Mouse (Mus musculus) retina, postnatal 7 days (tissue): ENCODE data around the gene Cfap65.
A peak's percentile ranks its signal among the peaks of the same experiment; 100 is the strongest.

ENCODE experiments used
- DNase-seq: peaks from one replicate; pipeline ENCODE4 v3.0.0-alpha.2; 2012; ENCODE audit warnings: low read depth, low spot score

The Cfap65 gene

GRCm38 (mm10) chr1:74935402-74935801 is at the start of gene Cfap65:
Gene Cfap65 (minus strand): TSS chr1:74935599.
- peak; percentile 27 for DNase-seq

DNA sequence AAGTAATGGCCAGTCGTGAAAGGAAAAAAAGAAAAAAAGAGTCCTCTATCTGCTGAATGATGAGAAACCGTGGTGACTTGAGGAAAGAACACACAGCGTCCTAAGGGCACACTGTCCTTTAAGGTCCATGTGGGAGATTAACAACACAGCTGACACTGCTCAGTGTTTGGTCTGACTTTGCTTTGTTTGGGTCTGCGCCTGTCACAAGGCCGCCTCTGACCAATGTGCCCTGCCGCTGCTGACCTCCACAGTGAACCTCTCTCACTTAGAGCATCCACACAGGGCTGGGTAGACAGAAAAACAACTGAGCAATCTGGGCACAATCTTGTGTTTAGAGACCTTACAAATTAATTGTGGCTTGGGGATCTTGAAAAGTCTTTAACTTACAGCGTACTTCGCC is 41.6 kb upstream of the Cfap65 start:
- DNase-seq = no peak

DNA sequence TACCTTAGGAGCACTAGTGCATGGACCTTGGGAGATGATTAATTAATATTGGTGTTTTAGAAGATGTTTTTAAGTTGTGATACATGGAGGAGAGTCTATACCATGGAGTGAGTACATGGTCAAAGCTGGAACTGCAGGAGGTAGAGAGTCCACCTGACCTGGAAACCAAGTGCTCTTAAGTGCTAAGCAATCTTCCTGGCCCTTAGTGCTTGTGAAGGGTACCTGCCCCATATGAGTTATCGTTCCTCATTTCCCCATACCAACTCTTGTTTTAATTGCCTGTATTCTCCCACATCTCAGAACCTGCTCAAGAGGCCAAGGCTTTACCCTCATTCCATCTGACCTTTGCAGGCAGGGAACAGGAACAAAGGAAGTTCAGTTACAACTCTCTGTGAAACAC is 40.5 kb upstream of the Cfap65 start:
- no peak for DNase-seq

- no peak for DNase-seq
Measured at GRCm38 (mm10) chr1:74973590-74973989, 38.2 kb upstream of the Cfap65 start.

DNA sequence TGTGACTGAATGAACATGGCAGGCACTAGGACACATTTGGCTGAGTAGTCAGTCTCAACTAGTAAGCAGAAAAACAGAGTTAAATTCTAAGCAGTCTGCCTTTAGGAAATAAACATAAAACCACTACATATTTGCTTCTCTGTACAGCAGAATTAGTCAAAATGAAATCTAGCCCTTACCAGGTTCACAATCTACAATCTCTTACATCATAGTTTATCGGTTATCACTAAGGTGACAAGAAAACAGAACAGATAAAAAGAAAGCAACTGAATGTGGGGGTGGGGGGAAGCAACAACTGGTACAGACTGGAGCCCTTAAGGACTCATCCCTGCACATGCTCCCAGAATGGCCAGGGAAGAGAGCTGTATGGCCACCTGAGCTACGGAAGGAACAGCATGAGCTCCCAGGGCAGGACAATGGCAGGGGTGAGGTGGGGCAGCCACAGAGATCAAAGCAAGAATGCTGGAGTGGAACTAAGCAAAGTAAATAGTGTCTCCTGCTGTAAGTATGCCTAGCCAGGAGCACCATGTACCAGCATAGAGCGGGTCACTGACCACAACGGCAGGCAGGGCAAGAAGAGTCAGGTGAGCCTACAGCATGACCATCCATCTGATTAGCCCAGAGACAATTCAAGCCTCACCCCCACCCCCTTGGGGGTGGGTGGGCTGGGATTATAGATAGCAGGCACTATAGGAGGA is 36.1 kb upstream of the Cfap65 start:
- DNase-seq = no peak

DNA sequence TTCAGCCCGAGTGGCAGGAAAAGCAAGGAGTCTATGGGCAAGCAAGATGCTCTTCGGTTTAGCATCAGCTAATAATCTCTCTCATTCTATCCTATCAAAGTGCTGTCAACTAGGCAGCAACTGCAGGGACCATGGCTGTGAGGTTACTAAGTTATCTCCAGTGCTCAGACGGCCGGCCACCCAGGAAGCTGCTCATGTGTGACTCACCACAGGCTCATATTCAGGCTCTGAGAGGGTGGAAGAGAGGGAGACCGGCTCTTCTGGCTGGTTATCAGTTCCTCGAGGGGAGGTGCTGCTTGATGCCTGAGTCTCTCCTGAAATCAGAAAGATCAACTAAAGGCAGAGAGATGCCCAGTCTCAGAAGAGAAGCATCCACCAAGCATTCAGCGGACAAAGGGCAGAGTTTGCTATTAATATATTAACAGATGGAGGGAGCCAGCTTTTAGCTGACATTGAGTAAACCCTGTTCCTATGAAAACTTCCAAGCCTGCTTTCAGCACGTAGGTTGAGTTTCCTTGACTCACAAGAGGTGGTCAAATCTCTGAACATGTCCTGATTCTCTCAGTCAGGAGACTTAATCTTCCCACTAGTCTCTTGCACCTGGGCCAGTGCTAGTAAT is 32.7 kb upstream of the Cfap65 start:
- no peak for DNase-seq

GRCm38 (mm10) chr1:74964494-74965215 is 29.3 kb upstream of the Cfap65 start:
- peak; percentile 63 for DNase-seq

GRCm38 (mm10) chr1:74962853-74963227 is 27.4 kb upstream of the Cfap65 start:
- DNase-seq = no peak

DNA sequence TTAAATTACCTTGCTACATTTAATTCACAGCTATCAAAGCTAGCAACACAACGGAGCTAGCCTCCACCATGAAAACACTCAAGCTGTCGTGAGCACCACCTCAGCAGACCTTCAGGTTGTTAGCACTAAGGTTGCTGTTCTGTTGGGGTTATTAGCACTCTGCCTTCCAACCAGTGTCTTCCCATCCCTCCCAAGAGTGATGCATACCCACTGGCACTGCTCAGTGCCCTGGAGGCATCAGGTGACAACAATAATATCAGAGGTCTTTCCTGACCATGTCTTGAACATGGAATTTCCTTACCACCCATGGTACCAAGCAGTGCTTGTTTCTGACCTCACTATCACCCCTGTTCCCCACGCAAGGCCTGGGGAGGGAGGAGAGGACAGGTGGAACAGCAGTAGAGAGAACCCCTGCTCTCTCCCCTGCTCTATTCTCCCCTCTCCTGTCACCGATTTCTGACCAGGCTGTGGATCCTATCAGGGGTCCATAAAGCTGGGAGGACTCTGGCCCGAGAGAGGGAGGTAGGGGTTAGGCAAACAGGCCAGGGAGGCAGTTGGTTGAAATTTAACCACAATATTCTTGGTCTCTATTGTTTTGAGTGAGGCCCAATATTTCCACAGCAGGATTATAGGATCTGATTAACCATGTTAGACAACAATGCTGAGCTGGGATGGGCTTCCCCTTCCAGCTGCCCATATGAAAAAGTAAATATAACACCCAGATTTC is 26.9 kb upstream of the Cfap65 start:
- DNase-seq = no peak

DNA sequence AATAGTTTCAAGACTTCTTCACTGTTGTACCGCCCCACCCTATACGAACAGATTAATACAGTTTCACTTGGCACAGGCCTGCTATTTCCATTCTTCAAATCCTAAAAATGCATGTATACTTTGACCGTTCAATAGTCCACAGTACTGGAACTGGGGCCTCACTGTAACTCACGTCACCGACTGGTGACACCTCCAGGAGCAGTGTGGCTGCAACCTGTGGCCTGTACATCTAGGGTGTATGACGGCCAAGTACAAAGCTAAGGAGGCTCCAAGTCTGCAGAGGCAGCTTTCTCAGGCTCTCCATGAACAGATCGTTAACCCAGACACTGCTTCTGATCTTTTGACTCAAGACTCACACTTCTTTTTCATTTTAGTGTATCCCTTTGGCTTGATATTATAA is 26.3 kb upstream of the Cfap65 start:
- no peak for DNase-seq

DNA sequence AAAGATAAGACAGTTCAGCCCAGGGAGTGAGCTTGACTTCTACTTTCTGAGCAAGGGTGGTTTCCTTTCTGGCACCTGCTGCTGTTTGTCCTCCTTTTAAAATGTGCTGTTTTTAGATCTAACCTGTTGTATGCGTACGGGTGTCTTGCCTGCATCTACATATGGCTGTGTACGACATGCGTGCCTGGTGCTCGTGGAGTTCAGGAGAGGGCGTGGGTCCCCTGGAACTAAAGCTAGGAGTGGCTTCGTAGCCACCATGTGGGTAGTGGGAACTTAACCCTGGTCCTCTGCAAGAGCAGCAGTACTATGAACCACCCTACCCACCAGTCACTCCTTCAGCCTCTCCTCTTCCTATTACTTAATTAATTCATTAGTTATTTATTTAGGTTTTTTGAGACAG is 24.7 kb upstream of the Cfap65 start:
- no peak for DNase-seq

GRCm38 (mm10) chr1:74951556-74952210 is 16.3 kb upstream of the Cfap65 start, which contains the start of gene Ihh:
Gene Ihh (minus strand): TSS chr1:74951672.
- DNase-seq = no peak

DNA sequence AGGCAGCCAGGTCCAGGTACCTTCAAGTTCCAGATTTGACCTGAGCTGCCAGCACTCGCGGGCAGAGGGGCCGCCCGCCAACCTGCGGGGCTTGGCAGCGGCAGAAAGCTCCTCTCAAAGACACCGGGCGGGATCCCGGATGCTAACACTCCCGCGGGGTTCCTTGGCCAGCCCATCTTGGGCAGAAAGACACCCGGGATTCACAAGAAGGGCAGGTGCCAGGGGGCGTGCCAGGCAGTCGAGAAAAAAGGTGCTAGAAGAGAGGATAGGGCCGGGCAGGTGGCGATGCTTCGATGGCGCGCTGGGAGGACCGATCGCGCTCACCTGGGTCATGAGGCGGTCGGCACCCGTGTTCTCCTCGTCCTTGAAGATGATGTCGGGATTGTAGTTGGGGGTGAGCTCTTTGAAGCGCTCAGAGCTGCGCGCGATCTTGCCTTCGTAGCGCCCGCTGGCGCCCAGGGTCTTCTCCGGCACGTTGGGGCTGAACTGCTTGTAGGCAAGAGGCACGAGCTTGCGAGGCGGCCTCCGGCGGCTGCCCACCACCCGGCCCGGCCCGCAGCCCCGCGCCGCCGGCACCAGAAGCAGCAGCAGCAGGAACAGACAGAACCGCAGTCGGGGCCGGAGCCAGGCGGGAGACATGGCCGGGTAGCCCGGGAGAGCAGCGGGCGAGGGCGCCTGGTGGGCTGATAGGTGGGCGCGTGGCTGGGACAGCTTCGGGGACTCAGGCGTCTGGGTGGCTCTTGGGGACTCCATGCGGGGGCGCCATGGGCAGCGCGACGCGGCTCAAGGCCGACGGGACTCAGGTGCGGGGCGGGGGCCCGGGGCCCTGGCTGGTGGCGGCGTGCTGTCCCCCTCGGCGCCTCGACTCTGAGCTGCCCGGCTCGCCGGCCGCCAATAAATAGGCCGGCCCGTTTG is 15.4 kb upstream of the Cfap65 start:
- no peak for DNase-seq

DNA sequence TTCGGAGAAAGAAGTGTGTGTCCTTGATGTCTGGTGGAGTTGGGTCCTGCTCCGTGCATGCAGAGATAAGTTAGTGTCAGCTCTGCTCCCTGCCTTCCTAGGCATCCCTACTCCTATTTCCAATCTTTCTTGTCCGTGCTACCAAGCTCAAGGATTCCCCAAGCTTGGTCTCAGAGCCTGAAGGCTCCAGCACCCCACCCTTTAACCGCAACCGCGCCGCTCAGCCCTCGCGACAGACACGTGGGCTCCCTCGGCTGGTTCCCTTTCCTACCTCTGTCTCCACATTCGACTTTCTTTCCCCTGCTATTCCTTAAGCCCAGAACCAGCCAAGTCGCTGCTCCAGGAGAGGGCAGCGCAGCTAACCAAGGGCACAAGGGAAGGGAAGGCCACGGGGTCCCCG is 14.7 kb upstream of the Cfap65 start:
- no peak for DNase-seq

DNA sequence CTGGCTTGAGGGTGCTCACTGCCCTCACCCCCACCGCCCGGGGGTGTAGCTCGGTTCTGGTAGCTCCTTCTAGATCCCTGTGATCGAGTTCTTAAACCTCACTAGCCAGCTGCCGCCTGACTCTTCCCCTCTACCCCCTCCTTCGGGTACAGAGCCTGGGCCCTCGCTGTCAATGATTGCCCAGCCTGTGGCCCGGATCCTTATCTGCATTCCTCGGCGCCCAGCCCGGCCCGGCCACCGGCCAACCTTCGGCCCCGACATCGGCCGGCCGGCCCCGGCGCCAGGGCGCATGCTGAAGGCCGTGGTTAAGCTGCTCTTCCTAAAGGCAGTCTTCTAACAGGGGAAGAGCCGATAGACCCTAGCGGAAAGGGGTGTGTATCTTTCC is 14.3 kb upstream of the Cfap65 start:
- DNase-seq = no peak

DNA sequence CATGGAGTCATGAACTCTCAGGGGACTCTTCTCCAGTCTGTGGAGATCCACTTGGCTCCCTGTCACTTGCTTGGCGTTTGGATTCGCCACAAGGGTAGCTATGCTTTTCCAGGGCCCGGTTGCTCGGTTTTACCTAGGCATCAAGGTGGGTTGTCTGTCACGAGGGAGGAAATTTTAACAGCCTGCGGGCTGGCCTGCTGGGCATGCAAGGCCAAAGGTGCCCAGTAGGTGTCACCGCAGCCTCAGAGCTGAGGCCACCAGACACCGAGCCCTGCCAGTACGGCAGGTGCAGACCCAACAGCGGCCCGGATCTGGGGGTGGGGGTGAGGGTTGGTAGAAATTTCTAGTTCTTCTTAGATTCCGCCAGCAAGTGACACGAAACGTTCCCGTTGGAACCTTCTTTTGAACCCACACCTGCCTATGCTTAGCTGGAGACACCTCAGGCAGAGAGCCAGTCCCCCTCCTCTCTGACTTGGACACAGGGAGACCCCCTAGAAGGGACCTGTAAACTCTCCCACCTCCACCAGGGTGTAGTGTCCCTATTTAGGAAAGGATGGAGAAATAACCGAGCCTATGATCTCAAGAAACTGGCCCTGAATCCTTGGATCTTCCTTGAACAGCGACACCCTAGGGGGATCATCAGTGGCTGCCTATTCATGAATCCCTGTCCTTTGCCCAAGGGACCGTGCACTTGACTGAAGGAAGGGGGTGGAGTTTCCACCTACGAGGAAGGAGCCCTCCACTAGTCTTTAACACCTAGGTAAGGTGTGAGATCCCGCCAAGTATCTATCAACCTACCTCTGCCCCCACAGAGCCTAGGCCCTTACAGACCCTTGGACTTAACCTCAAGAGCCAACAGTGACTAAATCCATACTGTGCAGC is 13.6 kb upstream of the Cfap65 start:
- DNase-seq = peak; percentile 40

DNA sequence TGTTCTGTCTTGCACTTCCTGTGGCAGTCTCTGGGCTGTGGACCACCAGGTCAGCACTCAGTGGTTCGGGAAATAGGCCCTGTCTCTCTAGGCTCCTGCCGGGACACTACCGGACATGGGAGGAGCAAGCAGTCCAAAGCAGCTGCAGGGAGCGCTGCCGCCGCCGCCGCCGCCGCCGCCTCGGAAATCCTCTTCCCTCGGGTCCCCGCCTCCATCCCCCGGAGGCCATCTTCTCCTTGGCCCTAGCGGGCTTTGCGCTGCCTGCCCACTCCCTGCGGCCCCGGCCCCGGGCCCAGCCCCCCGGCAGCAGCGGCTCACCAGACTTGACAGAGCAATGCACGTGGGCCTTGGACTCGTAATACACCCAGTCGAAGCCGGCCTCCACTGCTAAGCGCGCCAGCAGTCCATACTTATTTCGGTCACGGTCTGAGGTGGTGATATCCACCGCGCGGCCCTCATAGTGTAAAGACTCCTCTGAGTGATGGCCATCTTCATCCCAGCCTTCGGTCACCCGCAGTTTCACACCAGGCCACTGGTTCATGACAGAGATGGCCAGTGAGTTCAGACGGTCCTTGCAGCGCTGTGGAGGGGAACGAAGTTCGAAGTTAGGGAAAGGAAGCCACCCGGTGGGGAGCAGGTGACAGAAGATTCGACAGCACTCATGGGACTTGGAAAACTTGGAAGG is 12.7 kb upstream of the Cfap65 start:
- peak; percentile 25 for DNase-seq

GRCm38 (mm10) chr1:74941651-74942360 is 6.4 kb upstream of the Cfap65 start:
- DNase-seq = no peak
